Mouse (Mus musculus): ENCODE data around the gene 3110009E18Rik.

3110009E18Rik gene

GRCm38 (mm10) chr1:120193586-120193985 lies 72.6 kb downstream of the 3110009E18Rik start:
- in situ Hi-C loops (cut with MseI, MboI): no loop called here

- in situ Hi-C loops (cut with MseI, MboI): no loop called here
Observed at GRCm38 (mm10) chr1:120195947-120196346, 75.0 kb downstream of the 3110009E18Rik start.

- in situ Hi-C loops (cut with MseI, MboI): no loop called here
Observed at GRCm38 (mm10) chr1:120196724-120197123, 75.7 kb downstream of the 3110009E18Rik start.

GRCm38 (mm10) chr1:120197189-120197588 lies 76.2 kb downstream of the 3110009E18Rik start:
- in situ Hi-C loops (cut with MseI, MboI): no loop called here

- in situ Hi-C loops (cut with MseI, MboI): no loop called here
Observed at GRCm38 (mm10) chr1:120198151-120198550, 77.2 kb downstream of the 3110009E18Rik start.

- in situ Hi-C loops (cut with MseI, MboI): no loop called here
Observed at GRCm38 (mm10) chr1:120198942-120199341, 78.0 kb downstream of the 3110009E18Rik start.

GRCm38 (mm10) chr1:120202542-120202941 lies 81.6 kb downstream of the 3110009E18Rik start:
- in situ Hi-C loops (cut with MseI, MboI): no loop called here

GRCm38 (mm10) chr1:120203836-120204235 lies 82.8 kb downstream of the 3110009E18Rik start:
- in situ Hi-C loops (cut with MseI, MboI): no loop called here

- in situ Hi-C loops (cut with MseI, MboI): no loop called here
Observed at GRCm38 (mm10) chr1:120204834-120205233, 83.8 kb downstream of the 3110009E18Rik start.

- in situ Hi-C loops (cut with MseI, MboI): no loop called here
Observed at GRCm38 (mm10) chr1:120207568-120207967, 86.6 kb downstream of the 3110009E18Rik start.

- in situ Hi-C loops (cut with MseI, MboI): no loop called here
Observed at GRCm38 (mm10) chr1:120208502-120209230, 87.7 kb downstream of the 3110009E18Rik start.

GRCm38 (mm10) chr1:120220841-120221240 lies 99.9 kb downstream of the 3110009E18Rik start:
- in situ Hi-C loops (cut with MseI, MboI): no loop called here

- in situ Hi-C loops (cut with MseI, MboI): no loop called here
Observed at GRCm38 (mm10) chr1:120221285-120221684, 100.3 kb downstream of the 3110009E18Rik start.

GRCm38 (mm10) chr1:120223613-120224012 lies 102.6 kb downstream of the 3110009E18Rik start:
- in situ Hi-C loops (cut with MseI, MboI): no loop called here

GRCm38 (mm10) chr1:120229723-120230471 lies 108.9 kb downstream of the 3110009E18Rik start:
- in situ Hi-C loops (cut with MseI, MboI): no loop called here

- in situ Hi-C loops (cut with MseI, MboI): no loop called here
Observed at GRCm38 (mm10) chr1:120231334-120231733, 110.3 kb downstream of the 3110009E18Rik start.

GRCm38 (mm10) chr1:120232170-120232569 lies 111.2 kb downstream of the 3110009E18Rik start:
- in situ Hi-C loops (cut with MseI, MboI): no loop called here

GRCm38 (mm10) chr1:120235631-120236215 lies 114.7 kb downstream of the 3110009E18Rik start:
- in situ Hi-C loops (cut with MseI, MboI): no loop called here

GRCm38 (mm10) chr1:120236424-120236823 lies 115.4 kb downstream of the 3110009E18Rik start:
- in situ Hi-C loops (cut with MseI, MboI): no loop called here

- in situ Hi-C loops (cut with MseI, MboI): no loop called here
Observed at GRCm38 (mm10) chr1:120237068-120237467, 116.1 kb downstream of the 3110009E18Rik start.
